Mouse (Mus musculus) megakaryocyte-erythroid progenitor cell, adult 5-6 weeks (primary cell): ENCODE data around the gene Gm45062. TPM values are rescaled to one million over a fixed set of nuclear protein-coding genes. Genes with fewer than 3 reads are reported as not detected.
"Not testable (repeated sequence)": the region's sequence is repeated elsewhere in the genome, so short reads cannot be mapped to it uniquely, and the experiment has no call there.

Experiments
- ATAC-seq: replicated peaks from 2 replicates; pipeline ENCODE4 v1.8.0; 2016; ENCODE audit warnings: mild to moderate bottlenecking, inconsistent platforms; ENCODE audit not compliant: severe bottlenecking, poor library complexity, low FRiP score, low TSS enrichment
- total RNA-seq, 2 experiments: library from RNA; stranded (forward) in 1 of 2; stranded (reverse) in 1 of 2; fragments of 200-1000, 215-1000 nt in 1 of 2; fragments of >200 nt in 1 of 2; fragmentation: Nextera tagmentation in 1 of 2; gene quantifications; 2 replicates each; pipeline ENCODE4 v1.2.3; 2014 to 2017

Gm45062 gene
- total RNA-seq, 2 experiments from 2014 or later, result 1.6 TPM; not detected in 1

DNA sequence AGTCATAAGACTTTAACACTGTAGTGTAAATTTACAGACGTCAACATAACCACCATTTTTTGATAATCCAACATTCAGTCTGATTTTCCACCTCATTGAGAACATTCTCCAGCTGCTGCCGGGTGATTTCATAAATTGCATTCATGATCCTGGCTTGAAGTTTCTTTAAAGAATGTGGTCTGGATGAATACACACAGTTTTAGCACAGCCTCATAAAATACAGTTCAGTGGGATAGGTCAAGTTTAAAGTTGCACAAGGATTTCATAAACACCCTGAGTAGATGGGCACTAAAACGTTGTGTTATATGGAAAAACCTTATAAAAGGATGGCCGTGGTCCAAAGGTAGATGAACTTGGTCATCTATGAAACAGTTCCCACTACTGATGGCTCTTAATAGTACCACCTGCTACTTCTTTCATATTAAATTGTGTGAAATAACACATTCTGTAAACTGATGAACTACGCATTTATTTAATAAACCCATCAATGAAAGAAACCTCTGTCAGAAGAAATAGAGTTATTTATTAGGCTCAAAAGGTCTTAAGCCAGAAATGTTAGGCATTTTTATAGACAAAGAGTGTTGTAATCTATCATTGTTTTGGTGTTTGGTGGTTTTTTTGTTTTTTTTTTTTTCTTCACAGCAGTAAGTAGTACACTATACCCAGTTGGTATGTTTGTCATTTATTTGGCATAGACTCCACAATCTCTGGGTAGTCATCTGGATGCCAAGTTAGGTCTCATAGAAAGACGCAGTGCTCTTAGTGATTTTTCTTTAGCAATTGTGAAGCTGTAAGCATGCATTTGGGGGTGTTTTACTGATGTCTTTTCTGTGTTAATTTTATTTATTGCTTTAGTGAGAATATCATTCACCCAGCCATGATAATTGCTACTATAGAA is 48.9 kb downstream of the Gm45062 start:
- ATAC-seq, result no peak

DNA sequence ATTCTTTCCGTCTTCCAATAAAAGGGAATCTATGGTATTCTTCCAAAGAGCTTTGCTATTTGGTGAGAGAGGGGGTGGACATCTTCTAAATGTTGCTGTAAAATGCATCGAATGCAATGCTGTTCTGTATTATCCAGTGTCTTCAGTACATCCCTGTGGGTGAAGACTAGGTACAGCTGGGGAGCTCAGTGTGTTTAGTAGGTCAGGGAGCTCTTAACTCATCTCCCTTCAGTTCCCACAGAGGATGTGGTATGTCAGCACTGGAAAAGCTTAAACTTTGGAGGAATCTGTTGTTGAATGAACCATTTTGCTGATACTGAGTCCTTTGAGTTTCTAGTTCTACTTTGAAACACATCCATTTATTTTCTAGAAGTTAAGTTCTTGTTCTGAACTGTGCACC is 53.3 kb downstream of the Gm45062 start:
- no peak for ATAC-seq

DNA sequence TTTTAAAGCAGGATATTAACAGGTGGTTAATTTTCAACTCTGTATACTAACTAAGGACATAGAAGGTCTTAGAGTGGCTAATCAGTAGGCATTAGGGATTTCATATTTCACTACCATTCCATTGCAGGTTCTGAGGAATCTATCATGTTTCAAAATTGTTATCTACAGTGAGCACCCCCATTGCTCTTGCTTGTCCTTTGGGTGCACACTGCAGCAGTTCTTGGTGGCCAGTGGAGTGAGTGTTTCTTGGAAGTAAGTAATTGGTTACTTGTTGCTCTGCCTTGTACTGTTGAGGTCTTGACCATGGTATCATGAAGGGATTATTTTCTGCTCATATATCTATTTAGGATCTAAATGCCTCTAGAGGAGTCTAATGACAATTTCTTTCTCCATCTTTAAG is 57.0 kb downstream of the Gm45062 start:
- ATAC-seq, result no peak

DNA sequence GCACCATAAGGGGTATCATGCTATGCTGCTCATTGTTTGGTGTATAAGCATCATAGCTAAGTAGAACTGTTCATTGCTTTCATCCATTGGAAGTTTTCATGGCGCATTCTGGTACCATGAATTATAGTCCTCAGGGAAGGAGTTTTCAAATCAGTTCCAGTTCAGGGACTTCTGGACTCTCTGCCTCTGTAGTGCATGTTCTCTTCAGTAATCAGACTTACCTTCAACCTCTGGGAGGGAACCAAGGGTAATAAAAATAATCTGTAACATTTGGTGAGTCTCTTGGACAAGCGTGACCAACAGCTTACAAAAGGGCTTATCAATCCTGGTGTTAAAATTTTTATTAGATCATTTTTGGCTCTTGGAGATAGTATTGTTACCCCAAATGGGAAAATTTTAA is 60.3 kb downstream of the Gm45062 start:
- ATAC-seq, result no peak

- ATAC-seq, result not testable (repeated sequence)
These were observed 72.2 kb downstream of the Gm45062 start for GRCm38 (mm10) chr6:8331496-8331895.

DNA sequence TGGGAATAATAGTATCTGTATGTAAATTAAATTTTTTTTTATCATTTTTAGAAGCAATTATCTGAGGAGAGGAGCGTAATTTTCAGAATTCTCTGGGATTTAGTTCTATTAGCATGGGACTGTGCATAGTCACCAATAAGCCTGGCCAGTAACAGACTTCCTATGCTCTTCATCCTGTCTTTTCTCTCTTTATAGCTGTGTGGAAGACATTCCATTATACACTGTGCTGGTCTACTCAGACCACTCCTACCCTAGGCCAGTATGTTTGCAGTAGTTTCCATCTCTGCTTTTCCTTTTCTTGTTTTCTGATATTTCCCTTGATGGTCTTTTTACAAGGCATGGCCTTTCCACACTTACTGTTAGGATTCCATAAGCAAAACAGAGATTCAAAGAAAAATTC is 74.1 kb downstream of the Gm45062 start:
- ATAC-seq, result no peak

GRCm38 (mm10) chr6:8336487-8337390 is 77.5 kb downstream of the Gm45062 start:
- no peak for ATAC-seq

- ATAC-seq, result no peak
These were observed 80.2 kb downstream of the Gm45062 start for GRCm38 (mm10) chr6:8339453-8339852.

DNA sequence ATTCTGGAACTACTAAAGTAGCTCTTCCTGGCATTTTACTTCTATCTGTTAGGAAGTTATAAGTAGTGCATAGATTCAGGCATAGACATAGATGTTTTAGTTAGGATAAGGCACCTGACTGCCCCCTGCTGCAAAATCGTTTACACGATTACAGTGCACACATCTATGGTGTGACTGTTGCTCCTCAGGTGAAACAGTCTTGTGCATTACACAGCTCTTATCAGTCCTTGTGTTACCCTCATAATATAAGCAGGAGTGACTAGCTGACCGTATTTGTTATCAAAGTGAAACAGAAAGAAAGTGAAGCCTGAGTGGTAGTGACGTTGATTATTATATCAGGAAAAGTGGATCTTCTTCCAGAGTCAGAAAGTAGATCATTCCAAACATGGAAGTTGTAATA is 84.0 kb downstream of the Gm45062 start:
- peak; percentile 77 for ATAC-seq

- peak; percentile 96 for ATAC-seq
These were observed 86.1 kb downstream of the Gm45062 start for GRCm38 (mm10) chr6:8345219-8345856.

DNA sequence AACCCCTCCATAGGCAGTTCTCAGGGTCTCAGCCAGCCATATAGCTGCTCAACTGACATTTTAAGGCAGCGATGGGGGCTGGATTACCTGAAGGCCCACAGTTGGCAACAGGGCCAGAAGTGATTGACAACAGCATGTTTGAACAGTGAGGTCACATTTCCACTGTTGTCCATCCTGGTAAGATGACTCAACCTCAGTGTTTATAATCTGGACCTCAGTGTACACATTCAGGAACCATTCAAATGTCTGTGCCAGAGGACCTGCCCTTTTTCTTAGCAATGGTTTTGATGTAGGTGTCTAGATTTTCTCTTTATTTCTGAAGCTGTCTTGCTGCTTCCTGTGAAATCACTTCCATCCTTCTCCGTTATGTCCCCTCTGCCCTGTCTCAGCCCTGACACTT is 87.9 kb downstream of the Gm45062 start:
- no peak for ATAC-seq

GRCm38 (mm10) chr6:8348344-8348743 is 89.1 kb downstream of the Gm45062 start:
- no peak for ATAC-seq

DNA sequence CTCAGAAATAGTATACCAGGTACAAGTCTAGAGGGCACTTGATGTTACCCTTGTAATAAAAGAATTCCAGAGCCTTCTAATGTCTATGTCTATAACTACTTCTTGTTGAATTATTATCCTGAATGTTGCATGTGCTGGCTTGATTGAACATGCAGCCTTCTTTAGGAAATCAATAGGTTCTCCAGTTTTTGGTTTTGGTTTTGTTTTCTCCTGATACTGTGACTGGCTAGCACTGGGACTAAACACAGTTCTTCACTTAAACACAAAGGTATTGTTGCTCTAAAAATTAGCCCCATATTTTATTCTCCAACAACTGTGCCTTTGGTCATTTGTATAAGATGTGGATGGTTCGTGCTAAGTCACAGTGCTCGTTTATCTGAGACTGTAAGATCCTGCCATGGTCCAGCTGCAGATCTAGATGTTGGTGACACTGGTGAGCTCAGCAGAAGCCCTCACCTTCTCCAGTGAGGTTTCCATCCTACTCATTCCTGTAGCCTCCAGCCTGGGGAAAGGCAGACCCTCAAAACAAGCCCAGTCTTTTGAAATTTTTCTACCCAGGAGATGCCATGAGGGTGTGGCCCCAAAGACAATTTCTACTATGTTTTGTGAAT is 89.9 kb downstream of the Gm45062 start:
- peak; percentile 60 for ATAC-seq

- no peak for ATAC-seq
These were observed 92.3 kb downstream of the Gm45062 start for GRCm38 (mm10) chr6:8351507-8351906.

DNA sequence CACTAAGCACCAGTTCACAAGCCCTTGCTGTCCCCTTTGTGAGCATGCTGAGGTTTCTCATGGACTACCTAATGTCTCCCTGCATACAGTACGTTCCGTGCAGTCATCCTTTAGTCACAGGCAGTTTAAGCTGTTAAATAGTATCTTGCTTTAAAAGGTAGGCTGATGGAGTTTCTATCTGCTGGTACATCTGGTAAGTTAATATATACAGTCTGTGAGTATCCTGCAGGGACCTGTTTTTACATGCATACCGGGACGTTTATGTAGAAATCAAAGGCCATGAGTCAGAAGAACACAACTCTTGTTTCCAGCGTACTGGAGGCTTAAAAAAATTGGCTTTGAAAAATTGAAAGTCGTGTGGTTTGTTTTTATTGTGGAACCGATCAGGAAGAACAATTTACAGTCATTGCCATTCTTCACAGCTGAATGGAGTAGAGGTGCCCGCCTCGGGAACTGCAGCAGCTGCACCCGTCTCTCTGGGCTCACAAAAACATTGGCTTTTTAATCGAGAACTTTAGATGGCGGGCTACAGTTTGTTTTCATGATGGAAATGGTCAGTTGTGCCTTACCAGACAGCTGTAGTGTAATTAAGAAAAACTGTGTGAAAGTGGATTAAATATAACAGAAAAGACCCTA is 93.4 kb downstream of the Gm45062 start:
- ATAC-seq, result no peak

- ATAC-seq, result no peak
These were observed 94.2 kb downstream of the Gm45062 start for GRCm38 (mm10) chr6:8353461-8353860.

DNA sequence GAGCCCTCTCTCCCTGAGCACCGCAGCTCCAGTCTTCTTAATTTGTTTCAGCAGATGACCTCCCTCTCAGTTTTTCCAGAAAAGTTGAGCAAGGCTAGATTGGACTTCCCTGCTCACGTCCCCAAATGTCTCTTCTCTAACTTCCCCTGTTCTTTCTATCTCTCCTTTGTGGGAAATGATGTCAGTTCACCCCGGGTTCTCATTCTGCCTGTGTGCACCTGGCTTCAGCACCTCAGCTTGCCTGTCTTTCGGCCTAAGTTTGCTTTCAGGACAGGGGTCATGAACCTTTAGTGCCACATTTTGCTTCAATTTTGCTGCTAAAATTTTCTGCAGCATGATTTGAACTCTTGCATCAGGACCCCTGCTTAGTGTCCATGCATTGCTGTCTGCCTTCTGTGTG is 95.6 kb downstream of the Gm45062 start:
- no peak for ATAC-seq

DNA sequence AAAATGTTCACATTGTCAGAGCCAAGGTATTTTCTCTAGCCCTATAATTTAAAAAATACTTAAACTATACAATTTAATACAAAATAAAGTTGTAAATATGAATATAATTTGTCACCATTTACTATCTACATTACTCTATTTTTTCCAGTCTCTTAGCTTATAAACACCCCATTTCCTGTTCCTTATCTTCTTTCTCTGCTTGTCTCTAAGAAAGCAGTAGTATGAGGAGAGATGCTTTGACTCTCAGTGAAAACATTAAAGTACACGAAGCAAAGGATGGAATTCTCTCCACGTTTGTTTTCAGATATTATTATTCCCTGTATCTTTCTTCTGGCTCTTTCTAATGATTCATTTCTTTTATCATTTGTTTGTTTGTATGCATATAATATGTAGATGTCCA is 99.0 kb downstream of the Gm45062 start:
- no peak for ATAC-seq

- ATAC-seq, result no peak
These were observed 99.5 kb downstream of the Gm45062 start for GRCm38 (mm10) chr6:8358782-8359181.
